Mouse (Mus musculus): ENCODE data around the gene Gm21732. TPM values are rescaled to one million over a fixed set of nuclear protein-coding genes. Genes with fewer than 3 reads are reported as not detected.

The Gm21732 gene
- polyA plus RNA-seq (2012): not detected in 2 replicates

DNA sequence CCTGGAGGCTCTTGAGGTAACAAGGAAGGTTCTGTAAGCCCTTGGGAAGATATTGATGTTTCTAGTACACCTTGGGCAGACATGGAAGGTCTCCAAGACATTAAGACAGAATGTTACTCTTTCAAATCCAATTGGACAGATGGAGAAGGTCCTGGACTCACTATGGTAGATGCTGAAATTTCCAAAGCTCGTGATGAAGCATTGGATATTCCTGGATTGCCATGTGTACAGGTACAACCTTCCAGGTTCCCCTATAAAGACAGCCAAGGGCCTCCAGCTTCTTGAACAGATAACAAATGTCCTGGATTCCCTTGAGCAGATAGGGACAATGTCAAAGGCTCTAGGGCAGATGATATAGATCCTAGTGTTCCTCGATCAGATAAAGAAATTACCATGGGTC lies at the start of gene Gm21732:
Gene Gm21732, minus strand, starts transcription at position 101 of the 400 bp plus-strand sequence.

Other genes starting within 250 kb of the Gm21732 start
- not detected in 2 replicates for gene Gm20897, start 73.5 kb downstream of the Gm21732 start, polyA plus RNA-seq (2012)